Mouse (Mus musculus): ENCODE data around the gene Lamc2. TPM values are rescaled to one million over a fixed set of nuclear protein-coding genes. Genes with fewer than 3 reads are reported as not detected.

The Lamc2 gene
- polyA plus RNA-seq, 1 experiment = 1.3 TPM

DNA sequence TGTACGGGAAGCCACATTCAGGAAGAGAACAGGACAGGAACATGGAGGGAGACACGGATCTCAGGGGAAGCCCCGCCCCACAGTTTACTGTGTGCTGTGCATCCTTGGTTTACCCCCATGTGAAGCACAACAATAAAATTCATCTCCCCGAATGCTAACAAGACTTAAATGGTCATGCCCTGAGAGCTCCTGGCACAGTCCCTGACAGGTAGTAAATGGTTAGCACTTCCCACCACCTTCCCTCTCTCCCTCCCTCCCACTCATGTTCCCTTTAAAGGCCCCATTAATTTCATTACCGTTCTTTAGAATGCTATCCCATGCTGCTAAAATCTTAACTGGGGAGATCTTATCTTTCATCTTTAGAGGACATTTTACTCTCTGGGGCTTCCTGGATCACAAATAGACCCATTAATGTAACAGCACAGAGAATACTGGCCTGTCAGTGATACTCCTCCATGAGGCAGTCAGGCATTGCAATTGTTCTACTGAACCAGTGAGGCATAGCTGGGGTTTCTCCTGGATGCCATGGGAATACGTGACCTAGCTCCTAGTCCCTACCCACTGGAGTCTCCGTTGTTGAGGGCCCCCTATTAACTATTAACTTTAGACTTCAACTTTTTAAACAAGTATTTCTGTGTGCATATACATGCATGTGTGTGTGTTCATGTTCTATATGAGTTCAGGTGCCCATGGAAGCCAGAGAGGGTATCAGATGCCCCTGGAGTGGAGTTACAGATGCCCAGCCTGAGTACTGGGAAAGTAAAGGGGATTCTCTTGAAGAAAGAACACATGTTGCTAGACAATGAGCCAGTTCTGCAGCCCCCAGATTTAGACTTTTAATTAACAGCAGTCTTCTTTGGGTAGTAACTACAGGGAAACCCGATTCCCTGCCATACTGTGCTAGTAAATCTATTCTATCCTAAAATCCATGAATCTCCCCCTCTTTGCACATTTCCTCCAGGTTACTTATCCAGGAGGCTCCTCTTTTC lies 60.7 kb downstream of the Lamc2 start:
- H3K4me3 ChIP-seq (replicated peaks; ENCODE audit: insufficient read depth, low read depth, low read length) = no peak overlapping the region
- WGBS = 84% methylated on average over 8 of the region's 8 CpGs
- H3K4me1 ChIP-seq (ENCODE audit: control insufficient read depth, insufficient read depth, low read length) = peaks cover 9% of the 10 kb centered on the region
- no peak overlapping the region for H3K27ac ChIP-seq (ENCODE audit: insufficient read depth, low read length)
- TF ChIP-seq POLR2A (IDR thresholded peaks at IDR 0.05; ENCODE audit: borderline replicate concordance, insufficient read depth, low read length) = no peak
- TF ChIP-seq CTCF (IDR thresholded peaks at IDR 0.05; ENCODE audit: borderline replicate concordance, insufficient read depth, low read depth, low read length) = no peak
- no peak for DNase-seq
- H3K27me3 ChIP-seq (ENCODE audit: control insufficient read depth, insufficient read depth, low read length) = no peaks in the 10 kb centered on the region

DNA sequence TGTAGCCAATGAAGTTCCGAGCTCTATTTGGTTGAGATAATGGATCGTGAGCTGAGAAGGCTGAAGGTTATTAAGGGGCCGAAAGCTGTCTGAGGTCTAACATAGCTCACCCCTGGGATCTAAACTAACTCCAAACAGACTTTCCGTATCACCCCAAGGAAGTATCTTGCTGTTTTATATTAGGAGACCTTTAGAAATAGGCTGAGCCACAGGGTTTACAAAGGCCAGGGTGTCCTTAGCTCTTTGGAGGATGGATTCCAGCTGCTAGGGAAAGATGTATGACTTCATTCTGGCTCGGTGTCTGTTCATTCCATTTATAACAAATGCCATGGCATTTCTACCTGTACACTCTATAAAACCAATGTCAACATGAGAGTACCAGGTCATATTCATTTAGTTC lies 61.7 kb downstream of the Lamc2 start:
- no peak for DNase-seq
- Histone ChIP-seq H3K27ac (ENCODE audit: insufficient read depth, low read length) (no peak overlapping the region), H3K27me3 (ENCODE audit: control insufficient read depth, insufficient read depth, low read length) (no peaks in the 10 kb centered on the region), H3K4me3 (replicated peaks; ENCODE audit: insufficient read depth, low read depth, low read length) (no peak overlapping the region), H3K4me1 (ENCODE audit: control insufficient read depth, insufficient read depth, low read length) (peaks cover 9% of the 10 kb centered on the region)
- WGBS = over 99% methylated on average over 5 of the region's 5 CpGs
- TF ChIP-seq CTCF (IDR thresholded peaks at IDR 0.05; ENCODE audit: borderline replicate concordance, insufficient read depth, low read depth, low read length) (no peak), POLR2A (IDR thresholded peaks at IDR 0.05; ENCODE audit: borderline replicate concordance, insufficient read depth, low read length) (no peak)

DNA sequence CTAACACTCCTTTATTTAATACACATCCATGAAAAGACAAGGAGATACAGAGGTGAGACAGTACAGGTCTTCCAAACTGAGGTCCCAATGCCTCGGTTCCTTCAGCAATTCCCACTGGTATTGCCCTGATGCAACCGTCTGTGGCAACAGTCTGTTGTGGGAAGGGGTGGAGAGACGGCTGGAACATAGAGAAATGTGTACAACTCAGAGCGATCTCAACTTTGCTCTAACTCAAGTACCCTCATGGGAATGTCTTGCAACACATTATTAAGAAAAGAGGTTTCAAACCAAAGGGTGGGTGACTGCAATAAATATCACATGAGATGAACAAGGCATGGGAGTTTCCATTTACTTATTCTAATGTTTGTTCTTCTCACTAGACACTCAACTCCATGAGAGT lies 63.5 kb downstream of the Lamc2 start:
- no peaks in the 10 kb centered on the region for H3K27me3 ChIP-seq (ENCODE audit: control insufficient read depth, insufficient read depth, low read length)
- WGBS = 81% methylated on average over 4 of the region's 4 CpGs
- peaks cover 9% of the 10 kb centered on the region for H3K4me1 ChIP-seq (ENCODE audit: control insufficient read depth, insufficient read depth, low read length)
- H3K4me3 ChIP-seq (replicated peaks; ENCODE audit: insufficient read depth, low read depth, low read length) = no peak overlapping the region
- DNase-seq = no peak
- no peak for TF ChIP-seq POLR2A (IDR thresholded peaks at IDR 0.05; ENCODE audit: borderline replicate concordance, insufficient read depth, low read length)
- no peak for TF ChIP-seq CTCF (IDR thresholded peaks at IDR 0.05; ENCODE audit: borderline replicate concordance, insufficient read depth, low read depth, low read length)
- H3K27ac ChIP-seq (ENCODE audit: insufficient read depth, low read length) = no peak overlapping the region

DNA sequence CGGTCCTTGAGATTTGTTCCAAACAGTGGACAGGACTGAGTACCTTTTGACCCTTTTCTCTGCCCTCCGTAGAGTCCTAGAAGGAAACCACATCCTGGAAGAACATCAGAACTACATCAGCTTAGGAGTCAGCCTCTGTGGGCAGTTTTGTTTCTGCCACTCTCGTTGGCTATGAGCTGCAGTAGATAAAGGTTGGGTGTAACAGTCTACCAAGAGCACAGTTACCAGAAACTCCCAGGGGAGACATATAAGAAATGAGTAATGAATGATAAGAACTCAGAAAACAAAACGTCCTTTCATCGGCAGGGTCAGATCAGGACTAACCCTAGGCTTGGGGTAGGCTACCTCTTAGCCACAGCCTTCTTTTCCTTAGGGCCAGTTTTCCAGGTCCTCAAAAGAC lies 64.9 kb downstream of the Lamc2 start:
- WGBS = 88% methylated on average over 5 of the region's 5 CpGs
- no peak for TF ChIP-seq CTCF (IDR thresholded peaks at IDR 0.05; ENCODE audit: borderline replicate concordance, insufficient read depth, low read depth, low read length)
- TF ChIP-seq POLR2A (IDR thresholded peaks at IDR 0.05; ENCODE audit: borderline replicate concordance, insufficient read depth, low read length) = no peak
- no peak for DNase-seq
- Histone ChIP-seq H3K4me3 (replicated peaks; ENCODE audit: insufficient read depth, low read depth, low read length) (no peak overlapping the region), H3K27me3 (ENCODE audit: control insufficient read depth, insufficient read depth, low read length) (no peaks in the 10 kb centered on the region), H3K27ac (ENCODE audit: insufficient read depth, low read length) (no peak overlapping the region), H3K4me1 (ENCODE audit: control insufficient read depth, insufficient read depth, low read length) (no peaks in the 10 kb centered on the region; the same call in none of the 2 replicates)

GRCm38 (mm10) chr1:153120544-153120943 lies 65.7 kb downstream of the Lamc2 start:
- DNase-seq = no peak
- no peak overlapping the region for H3K4me3 ChIP-seq (replicated peaks; ENCODE audit: insufficient read depth, low read depth, low read length)
- H3K27ac ChIP-seq (ENCODE audit: insufficient read depth, low read length) = no peak overlapping the region
- 66% methylated on average over 6 of the region's 6 CpGs for WGBS
- no peaks in the 10 kb centered on the region for H3K27me3 ChIP-seq (ENCODE audit: control insufficient read depth, insufficient read depth, low read length)
- H3K4me1 ChIP-seq (ENCODE audit: control insufficient read depth, insufficient read depth, low read length) = no peaks in the 10 kb centered on the region; the same call in 1 of the 2 replicates
- TF ChIP-seq POLR2A (IDR thresholded peaks at IDR 0.05; ENCODE audit: borderline replicate concordance, insufficient read depth, low read length) (no peak), CTCF (IDR thresholded peaks at IDR 0.05; ENCODE audit: borderline replicate concordance, insufficient read depth, low read depth, low read length) (no peak)

DNA sequence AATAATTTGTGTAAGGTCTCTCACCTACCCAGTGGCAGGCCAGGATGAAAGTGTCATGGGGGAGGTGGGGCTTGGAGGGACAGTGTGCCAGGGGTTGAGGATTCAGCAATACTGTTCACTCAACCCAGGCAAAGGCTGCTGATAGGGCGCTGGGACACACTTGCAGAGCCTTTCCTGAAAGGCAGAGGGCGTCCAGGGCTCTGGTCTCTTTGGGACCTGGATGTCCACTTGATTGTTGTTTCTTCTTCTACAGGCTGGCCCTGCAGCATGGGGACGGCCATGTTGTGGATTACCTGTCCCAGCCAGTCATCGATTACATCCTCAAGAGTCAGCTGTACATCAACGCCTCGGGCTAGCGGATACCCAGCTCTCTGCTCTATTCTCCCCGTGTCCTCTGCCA lies 70.9 kb downstream of the Lamc2 start:
- no peaks in the 10 kb centered on the region; the same call in 1 of the 2 replicates for H3K4me1 ChIP-seq (ENCODE audit: control insufficient read depth, insufficient read depth, low read length)

GRCm38 (mm10) chr1:153111596-153111995 lies 74.7 kb downstream of the Lamc2 start:
- no peaks in the 10 kb centered on the region for H3K27me3 ChIP-seq (ENCODE audit: control insufficient read depth, insufficient read depth, low read length)
- no peak for DNase-seq
- no peak overlapping the region for H3K4me3 ChIP-seq (replicated peaks; ENCODE audit: insufficient read depth, low read depth, low read length)
- peaks cover 8% of the 10 kb centered on the region for H3K4me1 ChIP-seq (ENCODE audit: control insufficient read depth, insufficient read depth, low read length)
- no peak overlapping the region for H3K27ac ChIP-seq (ENCODE audit: insufficient read depth, low read length)
- TF ChIP-seq CTCF (IDR thresholded peaks at IDR 0.05; ENCODE audit: borderline replicate concordance, insufficient read depth, low read depth, low read length) = no peak
- 75% methylated on average over 4 of the region's 4 CpGs for WGBS

More for the DNA sequence above, 70.9 kb downstream of the Lamc2 start:
- Histone ChIP-seq H3K4me3 (replicated peaks; ENCODE audit: insufficient read depth, low read depth, low read length) (no peak overlapping the region), H3K27ac (ENCODE audit: insufficient read depth, low read length) (no peak overlapping the region), H3K27me3 (ENCODE audit: control insufficient read depth, insufficient read depth, low read length) (no peaks in the 10 kb centered on the region)
- 90% methylated on average over 8 of the region's 8 CpGs for WGBS
- no peak for TF ChIP-seq POLR2A (IDR thresholded peaks at IDR 0.05; ENCODE audit: borderline replicate concordance, insufficient read depth, low read length)
- no peak; the same call in 1 of the 2 replicates for TF ChIP-seq CTCF (IDR thresholded peaks at IDR 0.05; ENCODE audit: borderline replicate concordance, insufficient read depth, low read depth, low read length)
- DNase-seq = no peak

DNA sequence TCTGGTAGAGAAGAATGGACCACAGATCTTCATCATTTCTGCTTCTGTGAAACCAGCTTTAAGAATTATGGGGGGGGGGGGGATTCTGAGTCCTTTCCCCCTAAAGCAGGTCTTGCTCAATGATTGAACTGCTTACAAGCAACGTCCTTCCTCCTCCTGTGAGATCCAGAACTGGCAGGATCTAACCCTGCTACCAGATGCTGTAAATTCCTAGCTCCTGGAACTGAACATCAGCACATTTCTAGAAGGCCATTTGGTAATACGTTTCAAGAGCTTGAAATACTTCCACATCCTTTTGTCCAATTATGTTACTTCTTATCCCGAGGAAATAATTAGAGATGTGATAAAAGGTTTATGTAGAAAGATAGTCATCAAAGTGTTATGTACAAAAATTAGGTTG lies 76.4 kb downstream of the Lamc2 start:
- no peak for DNase-seq
- H3K27me3 ChIP-seq (ENCODE audit: control insufficient read depth, insufficient read depth, low read length) = no peaks in the 10 kb centered on the region
- WGBS = 74% methylated on average over 3 of the region's 3 CpGs
- H3K27ac ChIP-seq (ENCODE audit: insufficient read depth, low read length) = no peak overlapping the region
- no peak overlapping the region for H3K4me3 ChIP-seq (replicated peaks; ENCODE audit: insufficient read depth, low read depth, low read length)
- peaks cover 8% of the 10 kb centered on the region for H3K4me1 ChIP-seq (ENCODE audit: control insufficient read depth, insufficient read depth, low read length)
- TF ChIP-seq CTCF (IDR thresholded peaks at IDR 0.05; ENCODE audit: borderline replicate concordance, insufficient read depth, low read depth, low read length) (no peak), POLR2A (IDR thresholded peaks at IDR 0.05; ENCODE audit: borderline replicate concordance, insufficient read depth, low read length) (no peak)
